Mouse (Mus musculus) adrenal gland, postnatal 36 days (tissue): Measurements from ENCODE around the gene Mdm4. TPM values are rescaled to one million over a fixed set of nuclear protein-coding genes. Genes with fewer than 3 reads are reported as not detected.
"Not testable (repeated sequence)": the region's sequence is repeated elsewhere in the genome, so short reads cannot be mapped to it uniquely, and the experiment has no call there.

Experiments used
- DNase-seq, 2 experiments: peaks; one replicate each; pipeline ENCODE4 v3.0.0; 2021; ENCODE audit warnings: mixed read lengths in 1 of 2
- total RNA-seq, 2 experiments: library from RNA; stranded (reverse); gene quantifications; 2 replicates each; pipeline ENCODE4 v1.2.3; 2021

The Mdm4 gene
- total RNA-seq, 2 experiments from 2014 or later, result 66.4 to 83.1 TPM

- no peak for DNase-seq
Measured at GRCm38 (mm10) chr1:133053034-133053433, 22.7 kb upstream of the Mdm4 start.

- no peak for DNase-seq
Measured at GRCm38 (mm10) chr1:133051829-133052228, 21.5 kb upstream of the Mdm4 start.

- no peak for DNase-seq
Measured at GRCm38 (mm10) chr1:133050001-133050431, 19.7 kb upstream of the Mdm4 start.

- no peak for DNase-seq
Measured at GRCm38 (mm10) chr1:133048690-133049089, 18.3 kb upstream of the Mdm4 start.

GRCm38 (mm10) chr1:133047575-133047974, 17.2 kb upstream of the Mdm4 start:
- DNase-seq, result no peak

GRCm38 (mm10) chr1:133046441-133046931, 16.1 kb upstream of the Mdm4 start:
- peak; percentile 48 to 68 for DNase-seq

GRCm38 (mm10) chr1:133045861-133046440, 15.6 kb upstream of the Mdm4 start:
- peak; percentile 86 to 90 for DNase-seq

- no peak for DNase-seq
Measured at GRCm38 (mm10) chr1:133045011-133045860, 14.9 kb upstream of the Mdm4 start, which contains the start of gene Pik3c2b. Gene Pik3c2b (plus strand): TSS chr1:133045667.

GRCm38 (mm10) chr1:133039505-133039949, 9.2 kb upstream of the Mdm4 start:
- peak in 1 of 2 experiments; percentile 48 for DNase-seq

GRCm38 (mm10) chr1:133034682-133035081, 4.3 kb upstream of the Mdm4 start:
- not testable (repeated sequence) for DNase-seq

GRCm38 (mm10) chr1:133034091-133034460, 3.7 kb upstream of the Mdm4 start:
- peak; percentile 48 to 58 for DNase-seq

GRCm38 (mm10) chr1:133033316-133034090, 3.1 kb upstream of the Mdm4 start:
- DNase-seq, result peak; percentile 61 to 65

- DNase-seq, result no peak
Measured at GRCm38 (mm10) chr1:133032981-133033315, 2.6 kb upstream of the Mdm4 start.

GRCm38 (mm10) chr1:133029744-133030143, 617 bp downstream of the Mdm4 start:
- DNase-seq, result no peak

GRCm38 (mm10) chr1:133027980-133028379, 2.4 kb downstream of the Mdm4 start:
- DNase-seq, result no peak

GRCm38 (mm10) chr1:133027126-133027525, 3.2 kb downstream of the Mdm4 start:
- DNase-seq, result no peak

GRCm38 (mm10) chr1:133025796-133026190, 4.6 kb downstream of the Mdm4 start:
- not testable (repeated sequence) for DNase-seq

- DNase-seq, result peak; percentile 90 to 91
Measured at GRCm38 (mm10) chr1:133025051-133025795, 5.1 kb downstream of the Mdm4 start.

- no peak for DNase-seq
Measured at GRCm38 (mm10) chr1:133024426-133024825, 5.9 kb downstream of the Mdm4 start.

- DNase-seq, result not testable (repeated sequence)
Measured at GRCm38 (mm10) chr1:133023723-133024122, 6.6 kb downstream of the Mdm4 start.

- DNase-seq, result not testable (repeated sequence)
Measured at GRCm38 (mm10) chr1:133021971-133022370, 8.4 kb downstream of the Mdm4 start.

- no peak for DNase-seq
Measured at GRCm38 (mm10) chr1:133021391-133021790, 9.0 kb downstream of the Mdm4 start.
